Mouse (Mus musculus) bone marrow macrophage, adult 2 months (primary cell): ENCODE measurements around the gene Ptprd.

Experiments used
- CTCF ChIP-seq: IDR thresholded peaks from 2 replicates; pipeline ENCODE4 v1.5.1; 2012; ENCODE audit warnings: low read depth, mild to moderate bottlenecking, low read length, moderate library complexity
- POLR2A ChIP-seq: IDR thresholded peaks from 2 replicates; pipeline ENCODE4 v1.6.1; 2012; ENCODE audit warnings: mild to moderate bottlenecking, low read depth, low read length, borderline replicate concordance

GRCm38 (mm10) chr4:75991621-75992245, 2220.0 kb downstream of the Ptprd start:
- TF ChIP-seq CTCF (no peak), POLR2A (no peak)
